ENCODE assay signal across 7 mouse cellular contexts in genomic region chr2:91182405-91183147, GRCm38 (mm10). TPM values are rescaled to one million over a fixed set of nuclear protein-coding genes. Genes with fewer than 3 reads are reported as not detected.
DNase-seq lines count a peak whose midpoint lies in the region; ATAC-seq and TF ChIP-seq lines count a peak whose summit lies in the region.

No protein-coding gene starts in this region.

- POLR2A ChIA-PET in Patski (lab: Charles Lee): interaction anchor here (1.1 kb wide), 1 partner anchor 20 kb away, joined by 3 read pairs; the partner anchor contains the start of gene Nr1h3

- H3K9me3 ChIP-seq in hindbrain, embryonic 16.5 days (ENCODE audit: control insufficient read depth, low read length): no peaks in the 10 kb centered on the region

- intact Hi-C loops in left cerebral cortex, postnatal 4 days (cut with DNase I): no loop called here

- no peaks in the 10 kb centered on the region for H3K27me3 ChIP-seq in Patski
- no peaks in the 10 kb centered on the region for H3K27me3 ChIP-seq in hindbrain, embryonic 16.5 days (replicated peaks; ENCODE audit: control insufficient read depth, insufficient read depth, low read length)

- H3K4me1 ChIP-seq in hindbrain, embryonic 16.5 days (ENCODE audit: control insufficient read depth, insufficient read depth, low read depth, low read length): peaks cover 22% of the 10 kb centered on the region

- peak overlapping the region; percentile 92 for H3K9ac ChIP-seq in hindbrain, embryonic 16.5 days (ENCODE audit: low read depth, low read length)

- CTCF ChIA-PET in Patski (lab: Charles Lee): no interaction called here

- peaks cover 5% of the 10 kb centered on the region; the same call in 1 of the 2 replicates for H3K36me3 ChIP-seq in hindbrain, embryonic 16.5 days (ENCODE audit: control insufficient read depth, insufficient read depth, low read length)

- peak overlapping the region; percentile 77 for H3K4me2 ChIP-seq in hindbrain, embryonic 16.5 days (ENCODE audit: low read length)

- no peak for DNase-seq in Patski (ENCODE audit: low read depth, low spot score)
- DNase-seq in cerebellum, adult 9-11 months: peak; percentile 94
- DNase-seq in frontal cortex, postnatal 10 days (ENCODE audit: low spot score in 2 of 2): peak; percentile 75 to 84
- peak; percentile 90 for DNase-seq in left cerebral cortex, postnatal 4 days
- peak; percentile 89 for DNase-seq in mesoderm, embryonic 11.5 days (ENCODE audit: low read depth, low spot score)
- DNase-seq in right cerebral cortex, postnatal 36 days (ENCODE audit: low spot score in 2 of 2): peak; percentile 80 to 81

- WGBS in hindbrain, embryonic 16.5 days: under 1% methylated on average over 73 of the region's 81 CpGs

- in situ Hi-C loops in Patski (cut with MboI; ENCODE audit: low pct_unique_long_range_greater_than_20kb): no loop called here

- H3K4me3 ChIP-seq in hindbrain, embryonic 16.5 days (ENCODE audit: low read length): peak overlapping the region; percentile 87

- ATAC-seq in Patski: peak; percentile 89
- peak; percentile 97 for ATAC-seq in hindbrain, embryonic 16.5 days

- no peak for TF ChIP-seq CTCF in Patski (IDR thresholded peaks at IDR 0.05)

- H3K27ac ChIP-seq in hindbrain, embryonic 16.5 days (ENCODE audit: low read depth, low read length): peak overlapping the region; percentile 93

RNA-seq across cellular contexts. Expression of gene Madd, which starts 1.1 kb away (rescaled TPM):
- 12.8 TPM for polyA plus RNA-seq in Patski (2021)
- 49.9 and 56.3 TPM in 2 replicates for polyA plus RNA-seq in hindbrain, embryonic 16.5 days (2015; fragmentation: Nextera tagmentation; extraction: Ambion mirVana)
- total RNA-seq in left cerebral cortex, postnatal 4 days (2021): 100 to 1,000 TPM; 125 to 135 TPM

RNA-seq across cellular contexts. Expression of gene Nr1h3, which starts 20.1 kb away (rescaled TPM):
- polyA plus RNA-seq in Patski (2021): 0.36 TPM
- polyA plus RNA-seq in hindbrain, embryonic 16.5 days (2015; fragmentation: Nextera tagmentation; extraction: Ambion mirVana): 2.6 and 3.1 TPM in 2 replicates
- total RNA-seq in left cerebral cortex, postnatal 4 days (2021): 1 to 10 TPM; 1.1 to 1.4 TPM

RNA-seq across cellular contexts. Expression of gene Acp2, which starts 20.1 kb away (rescaled TPM):
- 45.2 TPM for polyA plus RNA-seq in Patski (2021)
- 38.6 and 43.2 TPM in 2 replicates for polyA plus RNA-seq in hindbrain, embryonic 16.5 days (2015; fragmentation: Nextera tagmentation; extraction: Ambion mirVana)
- total RNA-seq in left cerebral cortex, postnatal 4 days (2021): 10 to 100 TPM; 38.4 to 43.1 TPM

RNA-seq across cellular contexts. Expression of gene Ddb2, which starts 54.2 kb away (rescaled TPM):
- 16.1 TPM for polyA plus RNA-seq in Patski (2021)
- 16.1 and 17.4 TPM in 2 replicates for polyA plus RNA-seq in hindbrain, embryonic 16.5 days (2015; fragmentation: Nextera tagmentation; extraction: Ambion mirVana)
- total RNA-seq in left cerebral cortex, postnatal 4 days (2021): 10 to 100 TPM; 12.3 to 12.8 TPM
